12 mouse cellular contexts compared by ENCODE assay signal in genomic region chr14:45320111-45320510, GRCm38 (mm10).
"Had no signal": no experiment of that assay in that cellular context is flagged by ENCODE, and none has a peak within 500 bp of the region (broad histone marks: within the 10 kb centered on the region; RNA-seq: fewer than 3 reads in every experiment).

No protein-coding gene starts in this region.

- H3K4me3 ChIP-seq: layer of hippocampus, adult 2 months; limb, embryonic 12.5 days had no signal

- DNase-seq: kidney, adult 11 months; kidney, adult 9 months; kidney, postnatal 36 days; lung, postnatal 36 days; right cerebral cortex, postnatal 14 days; thymus, adult 2 months; thymus, postnatal 25 days had no signal

- H3K9me3 ChIP-seq: limb, embryonic 12.5 days had no signal

- H3K4me2 ChIP-seq: limb, embryonic 12.5 days; midbrain, embryonic 11.5 days had no signal

- H3K36me3 ChIP-seq: limb, embryonic 12.5 days had no signal

- H3K27ac ChIP-seq: kidney, postnatal 0 days; layer of hippocampus, adult 2 months; limb, embryonic 12.5 days had no signal

- H3K27me3 ChIP-seq: limb, embryonic 12.5 days had no signal

- H3K9ac ChIP-seq: limb, embryonic 12.5 days had no signal

- ATAC-seq: midbrain, embryonic 16.5 days had no signal
